Mouse (Mus musculus): ENCODE measurements at regions not wholly inside any gene's neighbourhood (a gene's known extent, or its start where the extent isn't known, plus 50 kb on each side); places are given as distances from the start of the nearest gene placed in this dataset.
A peak's percentile ranks its signal among the peaks of the same experiment; 100 is the strongest.

- H3K4me3 ChIP-seq (replicated peaks), result no peak overlapping the region
- 55% methylated on average over 18 of the region's 18 CpGs for WGBS
- no peak overlapping the region for H3K9ac ChIP-seq
- peak; percentile 67; the same call in 1 of the 2 replicates for ATAC-seq (ENCODE audit: insufficient number of reproducible peaks, low FRiP score, low TSS enrichment, low read depth)
- H3K27me3 ChIP-seq, result no peaks in the 10 kb centered on the region
- H3K27ac ChIP-seq (replicated peaks), result no peak overlapping the region
- H3K36me3 ChIP-seq, result peaks cover 19% of the 10 kb centered on the region
- peaks cover 14% of the 10 kb centered on the region for H3K4me1 ChIP-seq
- H3K4me2 ChIP-seq (replicated peaks), result no peak overlapping the region
- no peaks in the 10 kb centered on the region for H3K9me3 ChIP-seq (replicated peaks)
These were observed 143.1 kb upstream of the Mrps10 start for GRCm38 (mm10) chr17:47225306-47226269.

GRCm38 (mm10) chr17:47221068-47221796 lies 147.5 kb upstream of the Mrps10 start:
- Histone ChIP-seq H3K9me3 (replicated peaks) (no peaks in the 10 kb centered on the region), H3K27me3 (no peaks in the 10 kb centered on the region), H3K4me1 (peaks cover 9% of the 10 kb centered on the region), H3K27ac (replicated peaks) (no peak overlapping the region), H3K4me3 (replicated peaks) (no peak overlapping the region), H3K36me3 (no peaks in the 10 kb centered on the region), H3K9ac (no peak overlapping the region), H3K4me2 (replicated peaks) (no peak overlapping the region)
- WGBS, result 90% methylated on average over 14 of the region's 14 CpGs
- ATAC-seq (ENCODE audit: insufficient number of reproducible peaks, low FRiP score, low TSS enrichment, low read depth), result no peak

GRCm38 (mm10) chr17:47219846-47220245 lies 148.8 kb upstream of the Mrps10 start:
- Histone ChIP-seq H3K4me2 (replicated peaks) (no peak overlapping the region), H3K27me3 (no peaks in the 10 kb centered on the region), H3K9ac (no peak overlapping the region), H3K4me1 (no peaks in the 10 kb centered on the region), H3K4me3 (replicated peaks) (no peak overlapping the region), H3K36me3 (no peaks in the 10 kb centered on the region), H3K9me3 (replicated peaks) (no peaks in the 10 kb centered on the region), H3K27ac (replicated peaks) (no peak overlapping the region)
- no peak for ATAC-seq (ENCODE audit: insufficient number of reproducible peaks, low FRiP score, low TSS enrichment, low read depth)
- 90% methylated on average over 2 of the region's 2 CpGs for WGBS

GRCm38 (mm10) chr17:47216490-47216889 lies 152.2 kb upstream of the Mrps10 start:
- H3K27me3 ChIP-seq, result no peaks in the 10 kb centered on the region
- no peak overlapping the region for H3K4me3 ChIP-seq (replicated peaks)
- ATAC-seq (ENCODE audit: insufficient number of reproducible peaks, low FRiP score, low TSS enrichment, low read depth), result no peak
- no peak overlapping the region for H3K4me2 ChIP-seq (replicated peaks)
- H3K9ac ChIP-seq, result no peak overlapping the region
- no peaks in the 10 kb centered on the region for H3K9me3 ChIP-seq (replicated peaks)
- H3K27ac ChIP-seq (replicated peaks), result no peak overlapping the region
- no peaks in the 10 kb centered on the region for H3K36me3 ChIP-seq
- no peaks in the 10 kb centered on the region for H3K4me1 ChIP-seq
- WGBS, result 85% methylated on average over 3 of the region's 3 CpGs

- ATAC-seq (ENCODE audit: insufficient number of reproducible peaks, low FRiP score, low TSS enrichment, low read depth), result no peak
- Histone ChIP-seq H3K4me2 (replicated peaks) (no peak overlapping the region), H3K36me3 (no peaks in the 10 kb centered on the region), H3K9ac (no peak overlapping the region), H3K4me1 (no peaks in the 10 kb centered on the region), H3K4me3 (replicated peaks) (no peak overlapping the region), H3K27me3 (no peaks in the 10 kb centered on the region), H3K27ac (replicated peaks) (no peak overlapping the region), H3K9me3 (replicated peaks) (no peaks in the 10 kb centered on the region)
- 84% methylated on average over 2 of the region's 2 CpGs for WGBS
These were observed 152.8 kb upstream of the Mrps10 start for GRCm38 (mm10) chr17:47215841-47216240.

GRCm38 (mm10) chr17:47214111-47214510 lies 154.6 kb upstream of the Mrps10 start:
- no peak overlapping the region for H3K4me3 ChIP-seq (replicated peaks)
- no peaks in the 10 kb centered on the region for H3K9me3 ChIP-seq (replicated peaks)
- no peaks in the 10 kb centered on the region for H3K36me3 ChIP-seq
- no peak overlapping the region for H3K9ac ChIP-seq
- ATAC-seq (ENCODE audit: insufficient number of reproducible peaks, low FRiP score, low TSS enrichment, low read depth), result no peak
- 88% methylated on average over 8 of the region's 8 CpGs for WGBS
- 0 out of 2 replicates have a peak, but pooled peaks cover 3% of the 10 kb centered on the region for H3K4me1 ChIP-seq
- no peak overlapping the region for H3K27ac ChIP-seq (replicated peaks)
- no peaks in the 10 kb centered on the region for H3K27me3 ChIP-seq
- no peak overlapping the region for H3K4me2 ChIP-seq (replicated peaks)

- no peak overlapping the region for H3K27ac ChIP-seq (replicated peaks)
- H3K36me3 ChIP-seq, result no peaks in the 10 kb centered on the region
- H3K4me1 ChIP-seq, result 0 out of 2 replicates have a peak, but pooled peaks cover 3% of the 10 kb centered on the region
- WGBS, result 84% methylated on average over 22 of the region's 22 CpGs
- no peak overlapping the region for H3K4me3 ChIP-seq (replicated peaks)
- no peaks in the 10 kb centered on the region for H3K27me3 ChIP-seq
- no peaks in the 10 kb centered on the region for H3K9me3 ChIP-seq (replicated peaks)
- no peak overlapping the region for H3K9ac ChIP-seq
- no peak overlapping the region for H3K4me2 ChIP-seq (replicated peaks)
- no peak for ATAC-seq (ENCODE audit: insufficient number of reproducible peaks, low FRiP score, low TSS enrichment, low read depth)
These were observed 158.1 kb upstream of the Mrps10 start for GRCm38 (mm10) chr17:47210441-47211196.

GRCm38 (mm10) chr17:47208886-47209585 lies 159.7 kb upstream of the Mrps10 start:
- Histone ChIP-seq H3K27me3 (no peaks in the 10 kb centered on the region), H3K4me3 (replicated peaks) (no peak overlapping the region), H3K9me3 (replicated peaks) (no peaks in the 10 kb centered on the region), H3K27ac (replicated peaks) (no peak overlapping the region), H3K4me1 (peaks cover 5% of the 10 kb centered on the region; the same call in 1 of the 2 replicates), H3K4me2 (replicated peaks) (no peak overlapping the region), H3K9ac (no peak overlapping the region), H3K36me3 (no peaks in the 10 kb centered on the region)
- no peak for ATAC-seq (ENCODE audit: insufficient number of reproducible peaks, low FRiP score, low TSS enrichment, low read depth)
- WGBS, result 87% methylated on average over 16 of the region's 16 CpGs

GRCm38 (mm10) chr17:47207471-47207870 lies 161.2 kb upstream of the Mrps10 start:
- Histone ChIP-seq H3K9me3 (replicated peaks) (no peaks in the 10 kb centered on the region), H3K4me3 (replicated peaks) (no peak overlapping the region), H3K9ac (no peak overlapping the region), H3K27ac (replicated peaks) (no peak overlapping the region), H3K36me3 (no peaks in the 10 kb centered on the region), H3K27me3 (no peaks in the 10 kb centered on the region), H3K4me1 (peaks cover 9% of the 10 kb centered on the region; the same call in 1 of the 2 replicates), H3K4me2 (replicated peaks) (no peak overlapping the region)
- 93% methylated on average over 4 of the region's 4 CpGs for WGBS
- ATAC-seq (ENCODE audit: insufficient number of reproducible peaks, low FRiP score, low TSS enrichment, low read depth), result no peak

- no peak for ATAC-seq (ENCODE audit: insufficient number of reproducible peaks, low FRiP score, low TSS enrichment, low read depth)
- Histone ChIP-seq H3K4me2 (replicated peaks) (no peak overlapping the region), H3K9ac (no peak overlapping the region), H3K27ac (replicated peaks) (no peak overlapping the region), H3K9me3 (replicated peaks) (no peaks in the 10 kb centered on the region), H3K4me1 (peaks cover 9% of the 10 kb centered on the region; the same call in 1 of the 2 replicates), H3K36me3 (no peaks in the 10 kb centered on the region), H3K4me3 (replicated peaks) (no peak overlapping the region), H3K27me3 (no peaks in the 10 kb centered on the region)
- 75% methylated on average over 7 of the region's 7 CpGs for WGBS
These were observed 164.1 kb upstream of the Mrps10 start for GRCm38 (mm10) chr17:47204470-47205162.

Data from embryonic facial prominence, embryonic 15.5 days (tissue).